Mouse (Mus musculus) T-helper 2 cell (primary cell): ENCODE measurements at regions not wholly inside any gene's neighbourhood (a gene's known extent, or its start where the extent isn't known, plus 50 kb on each side); places are given as distances from the start of the nearest gene placed in this dataset.

Source experiments
- in situ Hi-C: fragments of 300-600 bp; cut with MboI, MseI; formaldehyde crosslinking; loops from one replicate; pipeline ENCODE4 v1.15.1; 2025; ENCODE audit warnings: high pct_unique_total_duplicates

GRCm38 (mm10) chr12:26546361-26546760, 77.4 kb downstream of the Cmpk2 start:
- in situ Hi-C loops: no loop called here

GRCm38 (mm10) chr12:26543463-26543862, 74.5 kb downstream of the Cmpk2 start:
- in situ Hi-C loops: no loop called here

- in situ Hi-C loops: no loop called here
Observed at GRCm38 (mm10) chr12:26542451-26542850, 73.4 kb downstream of the Cmpk2 start.

- in situ Hi-C loops: no loop called here
Observed at GRCm38 (mm10) chr12:26535261-26535890, 66.4 kb downstream of the Cmpk2 start.

- in situ Hi-C loops: no loop called here
Observed at GRCm38 (mm10) chr12:26534229-26535105, 65.5 kb downstream of the Cmpk2 start.

GRCm38 (mm10) chr12:26533641-26534151, 64.7 kb downstream of the Cmpk2 start:
- in situ Hi-C loops: no loop called here

GRCm38 (mm10) chr12:26532823-26533640, 64.0 kb downstream of the Cmpk2 start:
- in situ Hi-C loops: no loop called here

GRCm38 (mm10) chr12:26532076-26532475, 63.1 kb downstream of the Cmpk2 start:
- in situ Hi-C loops: no loop called here
